Mouse (Mus musculus): ENCODE measurements around the gene Map1b. TPM values are rescaled to one million over a fixed set of nuclear protein-coding genes. Genes with fewer than 3 reads are reported as not detected.

Gene Map1b
- polyA plus RNA-seq, 1 experiment from 2014 or later: 1,223 TPM

- no peak overlapping the region for H3K27ac ChIP-seq
- H3K36me3 ChIP-seq: no peaks in the 10 kb centered on the region
- no peak for ATAC-seq (ENCODE audit: low FRiP score, low read depth)
- peaks cover 20% of the 10 kb centered on the region for H3K4me1 ChIP-seq
- H3K9ac ChIP-seq: no peak overlapping the region
- H3K4me3 ChIP-seq: no peak overlapping the region
- WGBS: 74% methylated on average over 12 of the region's 12 CpGs
- no peaks in the 10 kb centered on the region for H3K9me3 ChIP-seq
- no peak overlapping the region for H3K4me2 ChIP-seq (replicated peaks)
- H3K27me3 ChIP-seq (replicated peaks): no peaks in the 10 kb centered on the region
Measured at GRCm38 (mm10) chr13:99550679-99551369, 34.5 kb upstream of the Map1b start.

GRCm38 (mm10) chr13:99550060-99550459 lies 33.7 kb upstream of the Map1b start:
- Histone ChIP-seq H3K4me2 (replicated peaks) (no peak overlapping the region), H3K36me3 (no peaks in the 10 kb centered on the region), H3K27me3 (replicated peaks) (no peaks in the 10 kb centered on the region), H3K9ac (no peak overlapping the region), H3K9me3 (no peaks in the 10 kb centered on the region), H3K4me1 (peaks cover 20% of the 10 kb centered on the region), H3K4me3 (no peak overlapping the region), H3K27ac (no peak overlapping the region)
- 61% methylated on average over 4 of the region's 4 CpGs for WGBS
- no peak for ATAC-seq (ENCODE audit: low FRiP score, low read depth)

GRCm38 (mm10) chr13:99549584-99549983 lies 33.2 kb upstream of the Map1b start:
- Histone ChIP-seq H3K27me3 (replicated peaks) (no peaks in the 10 kb centered on the region), H3K36me3 (no peaks in the 10 kb centered on the region), H3K4me3 (no peak overlapping the region), H3K9me3 (no peaks in the 10 kb centered on the region), H3K27ac (no peak overlapping the region), H3K4me1 (peaks cover 20% of the 10 kb centered on the region), H3K9ac (no peak overlapping the region), H3K4me2 (replicated peaks) (0 out of 2 replicates have a peak overlapping the region, but pooled peaks have one; percentile 18)
- ATAC-seq (ENCODE audit: low FRiP score, low read depth): peak; percentile 80
- 17% methylated on average over 9 of the region's 9 CpGs for WGBS

- H3K9ac ChIP-seq: no peak overlapping the region
- no peak overlapping the region for H3K4me2 ChIP-seq (replicated peaks)
- ATAC-seq (ENCODE audit: low FRiP score, low read depth): no peak
- H3K9me3 ChIP-seq: no peaks in the 10 kb centered on the region
- no peaks in the 10 kb centered on the region for H3K36me3 ChIP-seq
- H3K27ac ChIP-seq: no peak overlapping the region
- no peaks in the 10 kb centered on the region for H3K27me3 ChIP-seq (replicated peaks)
- no peak overlapping the region for H3K4me3 ChIP-seq
- WGBS: 69% methylated on average over 5 of the region's 5 CpGs
- H3K4me1 ChIP-seq: peaks cover 25% of the 10 kb centered on the region
Measured at GRCm38 (mm10) chr13:99546832-99547231, 30.5 kb upstream of the Map1b start.

GRCm38 (mm10) chr13:99545201-99545600 lies 28.9 kb upstream of the Map1b start:
- Histone ChIP-seq H3K27me3 (replicated peaks) (no peaks in the 10 kb centered on the region), H3K9me3 (no peaks in the 10 kb centered on the region), H3K4me1 (peaks cover 24% of the 10 kb centered on the region), H3K9ac (no peak overlapping the region), H3K4me3 (no peak overlapping the region), H3K27ac (no peak overlapping the region), H3K4me2 (replicated peaks) (no peak overlapping the region), H3K36me3 (no peaks in the 10 kb centered on the region)
- 77% methylated on average over 6 of the region's 6 CpGs for WGBS
- ATAC-seq (ENCODE audit: low FRiP score, low read depth): no peak

GRCm38 (mm10) chr13:99541429-99542267 lies 25.3 kb upstream of the Map1b start:
- Histone ChIP-seq H3K4me1 (peaks cover 21% of the 10 kb centered on the region), H3K27me3 (replicated peaks) (no peaks in the 10 kb centered on the region), H3K27ac (no peak overlapping the region), H3K4me3 (no peak overlapping the region), H3K36me3 (no peaks in the 10 kb centered on the region), H3K9ac (no peak overlapping the region; the same call in 1 of the 2 replicates), H3K9me3 (no peaks in the 10 kb centered on the region), H3K4me2 (replicated peaks) (peak overlapping the region; percentile 46)
- peak; percentile 70 for ATAC-seq (ENCODE audit: low FRiP score, low read depth)
- 36% methylated on average over 21 of the region's 21 CpGs for WGBS

GRCm38 (mm10) chr13:99539288-99539687 lies 22.9 kb upstream of the Map1b start:
- Histone ChIP-seq H3K27me3 (replicated peaks) (no peaks in the 10 kb centered on the region), H3K4me3 (no peak overlapping the region), H3K9me3 (no peaks in the 10 kb centered on the region), H3K4me2 (replicated peaks) (no peak overlapping the region), H3K4me1 (peaks cover 21% of the 10 kb centered on the region), H3K36me3 (no peaks in the 10 kb centered on the region), H3K9ac (no peak overlapping the region), H3K27ac (no peak overlapping the region)
- 79% methylated on average over 5 of the region's 5 CpGs for WGBS
- no peak for ATAC-seq (ENCODE audit: low FRiP score, low read depth)

- no peaks in the 10 kb centered on the region for H3K36me3 ChIP-seq
- H3K9me3 ChIP-seq: no peaks in the 10 kb centered on the region
- H3K9ac ChIP-seq: no peak overlapping the region
- no peak for ATAC-seq (ENCODE audit: low FRiP score, low read depth)
- 95% methylated on average over 11 of the region's 11 CpGs for WGBS
- no peak overlapping the region for H3K4me2 ChIP-seq (replicated peaks)
- H3K27me3 ChIP-seq (replicated peaks): no peaks in the 10 kb centered on the region
- H3K4me3 ChIP-seq: no peak overlapping the region
- H3K4me1 ChIP-seq: peaks cover 21% of the 10 kb centered on the region
- no peak overlapping the region for H3K27ac ChIP-seq
Measured at GRCm38 (mm10) chr13:99538851-99539250, 22.5 kb upstream of the Map1b start.

GRCm38 (mm10) chr13:99537908-99538513 lies 21.7 kb upstream of the Map1b start:
- no peaks in the 10 kb centered on the region for H3K9me3 ChIP-seq
- no peak overlapping the region for H3K4me3 ChIP-seq
- WGBS: 35% methylated on average over 8 of the region's 8 CpGs
- H3K9ac ChIP-seq: no peak overlapping the region
- H3K27me3 ChIP-seq (replicated peaks): no peaks in the 10 kb centered on the region
- no peaks in the 10 kb centered on the region for H3K36me3 ChIP-seq
- peaks cover 21% of the 10 kb centered on the region for H3K4me1 ChIP-seq
- no peak overlapping the region for H3K4me2 ChIP-seq (replicated peaks)
- H3K27ac ChIP-seq: no peak overlapping the region
- no peak for ATAC-seq (ENCODE audit: low FRiP score, low read depth)

GRCm38 (mm10) chr13:99528456-99528855 lies 12.1 kb upstream of the Map1b start:
- H3K4me1 ChIP-seq: no peaks in the 10 kb centered on the region
- no peak overlapping the region for H3K4me2 ChIP-seq (replicated peaks)
- H3K27ac ChIP-seq: no peak overlapping the region
- H3K27me3 ChIP-seq (replicated peaks): no peaks in the 10 kb centered on the region
- no peaks in the 10 kb centered on the region for H3K9me3 ChIP-seq
- WGBS: 62% methylated on average over 4 of the region's 4 CpGs
- H3K4me3 ChIP-seq: no peak overlapping the region
- no peaks in the 10 kb centered on the region for H3K36me3 ChIP-seq
- no peak for ATAC-seq (ENCODE audit: low FRiP score, low read depth)
- no peak overlapping the region for H3K9ac ChIP-seq

- ATAC-seq (ENCODE audit: low FRiP score, low read depth): no peak
Measured at GRCm38 (mm10) chr13:99527936-99528335, 11.6 kb upstream of the Map1b start.

GRCm38 (mm10) chr13:99525491-99525890 lies 9.2 kb upstream of the Map1b start:
- no peak for ATAC-seq (ENCODE audit: low FRiP score, low read depth)
- H3K9ac ChIP-seq: no peak overlapping the region
- no peaks in the 10 kb centered on the region for H3K4me1 ChIP-seq
- H3K27ac ChIP-seq: no peak overlapping the region
- H3K4me3 ChIP-seq: no peak overlapping the region
- 87% methylated on average over 8 of the region's 8 CpGs for WGBS
- no peaks in the 10 kb centered on the region for H3K27me3 ChIP-seq (replicated peaks)
- H3K4me2 ChIP-seq (replicated peaks): no peak overlapping the region
- H3K36me3 ChIP-seq: no peaks in the 10 kb centered on the region
- H3K9me3 ChIP-seq: no peaks in the 10 kb centered on the region

More at GRCm38 (mm10) chr13:99527936-99528335, 11.6 kb upstream of the Map1b start:
- Histone ChIP-seq H3K27me3 (replicated peaks) (no peaks in the 10 kb centered on the region), H3K4me1 (no peaks in the 10 kb centered on the region), H3K27ac (no peak overlapping the region), H3K4me2 (replicated peaks) (no peak overlapping the region), H3K9me3 (no peaks in the 10 kb centered on the region), H3K36me3 (no peaks in the 10 kb centered on the region), H3K4me3 (no peak overlapping the region), H3K9ac (no peak overlapping the region)

All from neural tube, embryonic 12.5 days (tissue).